Mouse (Mus musculus): ENCODE data around the gene Rnf222.

Gene Rnf222

GRCm38 (mm10) chr11:68890625-68891024, 2.3 kb downstream of the Rnf222 start:
- no peak for DNase-seq (ENCODE audit: low spot score)

DNA sequence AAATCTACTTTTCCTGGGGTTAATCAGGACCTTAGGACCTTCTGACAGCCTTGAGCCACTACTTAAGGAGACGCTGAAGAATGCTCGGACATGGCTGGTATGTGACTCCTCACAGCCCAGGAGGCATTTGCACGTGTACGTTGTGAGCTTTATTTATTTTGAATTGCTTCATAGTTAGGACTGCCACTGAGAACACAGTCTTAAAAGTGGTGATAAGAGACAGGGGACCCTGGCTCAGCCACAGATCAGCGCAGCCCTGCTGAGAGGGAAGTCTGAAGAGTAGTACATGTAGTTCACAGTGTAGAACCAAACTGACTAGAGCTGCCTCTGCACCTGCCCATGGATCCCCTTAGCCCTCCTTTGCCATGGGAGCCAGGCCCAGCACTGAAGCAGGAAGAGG, 3.5 kb downstream of the Rnf222 start:
- DNase-seq (ENCODE audit: low spot score): no peak

DNA sequence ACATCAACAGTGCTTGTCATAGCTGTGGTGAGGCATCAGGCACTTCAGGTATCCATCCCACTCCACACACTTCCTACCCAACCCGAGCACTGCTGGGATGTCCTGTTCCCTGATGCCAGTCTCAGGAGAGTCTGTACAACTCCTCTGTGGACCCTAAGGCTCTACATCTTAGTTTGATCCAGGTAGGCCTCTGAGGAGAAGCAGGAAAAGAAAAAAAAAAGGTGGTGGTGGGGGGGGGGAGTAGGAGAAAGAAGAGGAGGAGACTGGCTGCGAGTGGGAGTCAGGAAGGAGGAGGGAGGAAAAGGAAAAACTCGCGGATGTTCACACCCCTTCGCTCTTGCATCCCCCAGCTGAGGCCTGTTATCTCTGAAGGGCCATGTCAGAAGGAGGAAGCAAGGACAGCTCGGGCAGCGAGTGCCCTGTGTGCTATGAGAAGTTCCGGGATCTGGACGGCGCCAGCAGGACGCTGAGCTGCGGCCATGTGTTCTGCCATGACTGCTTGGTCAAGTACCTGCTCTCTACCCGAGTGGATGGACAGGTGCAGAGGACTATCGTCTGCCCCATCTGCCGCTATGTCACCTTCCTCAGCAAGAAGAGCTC, 4.0 kb downstream of the Rnf222 start:
- DNase-seq (ENCODE audit: low spot score): no peak

DNA sequence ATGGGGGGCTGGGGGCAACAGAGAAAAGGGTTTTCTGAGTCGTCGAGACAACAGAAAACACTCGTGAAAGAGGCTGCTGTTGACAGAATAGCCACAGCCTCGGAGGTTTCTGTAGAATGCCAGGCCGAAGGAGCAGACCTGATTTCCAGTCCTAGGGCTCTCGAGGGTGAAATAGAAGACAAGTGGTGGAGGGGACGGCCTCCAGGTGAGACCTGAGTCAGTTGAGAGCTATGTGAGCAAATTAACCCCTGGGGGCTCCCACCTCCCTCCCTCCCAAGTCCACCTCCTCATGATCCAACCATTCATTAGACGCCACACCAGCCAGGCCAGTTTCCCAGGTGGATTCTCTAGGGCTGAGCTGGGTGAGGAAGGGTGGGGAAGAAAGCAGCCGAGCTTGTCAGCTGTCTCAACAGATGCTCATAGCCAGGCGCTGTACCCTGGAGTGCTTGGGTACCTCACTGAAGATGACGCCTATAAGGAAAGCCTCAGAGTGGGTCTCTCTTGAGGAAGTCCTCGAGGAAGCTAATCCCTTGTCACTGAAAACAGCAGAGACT, 5.6 kb downstream of the Rnf222 start:
- DNase-seq (ENCODE audit: low spot score): no peak

GRCm38 (mm10) chr11:68896247-68896646, 7.9 kb downstream of the Rnf222 start:
- DNase-seq (ENCODE audit: low spot score): no peak

DNA sequence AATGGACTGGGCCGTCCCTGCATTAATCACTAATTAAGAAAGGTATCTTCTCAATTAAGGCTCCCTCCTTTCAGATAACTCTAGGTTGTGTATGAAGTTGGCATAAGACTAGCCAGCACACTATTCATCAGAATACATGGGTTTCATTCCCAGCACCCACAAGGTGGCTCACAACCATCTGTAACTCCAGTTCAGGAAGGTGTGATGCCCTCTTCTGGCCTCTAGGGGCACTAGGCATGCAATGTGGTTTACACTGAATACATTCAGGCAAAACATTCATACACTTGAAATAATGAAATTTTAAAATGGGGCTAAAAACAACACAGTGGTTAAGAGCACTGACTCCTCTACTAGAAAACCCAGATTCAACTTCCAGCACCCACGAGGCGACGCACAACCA, 8.8 kb downstream of the Rnf222 start:
- DNase-seq (ENCODE audit: low spot score): no peak

GRCm38 (mm10) chr11:68897838-68898237, 9.5 kb downstream of the Rnf222 start:
- DNase-seq (ENCODE audit: low spot score): no peak

DNA sequence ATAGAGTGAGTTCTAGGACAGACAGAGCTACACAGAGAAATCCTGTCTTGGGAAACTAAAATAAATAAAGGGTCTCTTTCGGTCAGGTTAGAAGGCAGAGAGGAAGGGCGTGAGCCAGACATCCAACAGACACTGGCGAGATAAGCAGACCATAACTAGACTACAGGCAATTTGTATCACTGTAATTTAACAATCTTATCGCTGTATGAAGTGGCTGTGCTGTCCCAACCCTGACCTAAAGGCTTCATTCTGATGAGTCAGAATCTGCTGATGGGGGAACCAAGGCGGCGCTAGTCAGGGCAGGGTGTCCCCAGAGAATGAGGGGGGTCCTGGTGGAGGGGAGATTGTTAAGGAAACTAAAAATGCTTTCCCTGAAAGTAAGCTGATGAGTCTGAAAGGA, 10.4 kb downstream of the Rnf222 start:
- DNase-seq (ENCODE audit: low spot score): no peak

DNA sequence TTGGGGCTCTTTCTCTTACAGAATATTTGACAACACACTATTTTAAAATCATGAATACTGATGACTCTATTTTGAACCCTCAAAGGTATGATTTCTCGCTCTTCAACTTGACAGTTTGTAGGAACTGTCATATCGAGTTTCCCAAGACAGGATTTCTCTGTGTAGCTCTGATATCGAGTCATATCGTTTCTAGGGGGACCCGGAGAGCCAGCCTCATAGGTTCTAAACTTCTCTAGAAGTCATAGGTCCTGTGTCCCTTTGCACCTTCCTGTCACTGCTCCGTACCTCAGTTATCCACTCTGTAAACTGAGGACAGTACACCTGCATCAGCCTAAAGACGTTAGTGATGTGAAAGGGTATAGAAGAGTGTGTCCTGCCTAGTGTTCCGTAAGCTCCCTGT, 11.5 kb downstream of the Rnf222 start:
- no peak for DNase-seq (ENCODE audit: low spot score)

DNA sequence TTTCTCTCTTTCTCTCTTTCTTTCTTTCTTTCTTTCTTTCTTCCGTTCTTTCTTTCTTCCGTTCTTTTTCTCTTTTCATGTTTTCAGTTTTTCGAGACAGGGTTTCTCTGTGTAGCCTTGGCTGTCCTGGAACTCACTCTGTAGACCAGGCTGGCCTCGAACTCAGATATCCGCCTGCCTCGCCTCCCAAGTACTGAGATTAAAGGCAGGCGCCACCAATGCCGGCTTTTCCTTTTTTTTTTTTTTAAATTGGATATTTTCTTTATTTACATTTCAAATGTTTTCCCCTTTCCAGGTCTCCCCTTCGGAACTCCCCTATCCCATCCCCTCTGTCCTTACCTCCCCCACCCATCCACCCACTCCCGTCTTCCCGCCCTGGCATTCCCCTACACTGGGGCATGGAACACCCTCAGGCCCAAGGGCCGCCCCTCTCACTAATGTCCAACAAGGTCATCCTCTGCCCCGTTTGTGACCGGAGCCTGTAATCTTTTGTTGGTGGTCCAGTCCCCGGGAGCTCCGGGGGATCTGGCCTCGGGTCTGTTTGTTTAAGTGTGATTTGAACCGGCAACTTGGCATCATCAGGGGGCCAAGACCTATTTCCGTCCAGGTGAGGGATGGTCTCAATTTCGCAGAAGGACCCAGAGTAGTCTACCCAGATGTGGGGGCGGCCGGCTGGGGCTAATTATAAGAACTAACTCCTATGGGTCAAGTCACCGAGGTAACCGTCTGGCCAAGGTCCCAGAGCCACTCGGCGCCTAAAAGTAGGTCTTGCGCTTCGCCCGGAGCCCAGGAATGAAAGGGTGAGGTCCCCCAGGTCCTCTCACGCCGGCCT, 12.4 kb downstream of the Rnf222 start:
- no peak for DNase-seq (ENCODE audit: low spot score)

GRCm38 (mm10) chr11:68901351-68902046, 13.1 kb downstream of the Rnf222 start, which contains the start of gene Rpl26:
Gene Rpl26 (plus strand): TSS chr11:68901583.
- peak; percentile 99 for DNase-seq (ENCODE audit: low spot score)

- DNase-seq (ENCODE audit: low spot score): no peak
Measured at GRCm38 (mm10) chr11:68902047-68902364, 13.7 kb downstream of the Rnf222 start.

- no peak for DNase-seq (ENCODE audit: low spot score)
Measured at GRCm38 (mm10) chr11:68902367-68902766, 14.0 kb downstream of the Rnf222 start.

DNA sequence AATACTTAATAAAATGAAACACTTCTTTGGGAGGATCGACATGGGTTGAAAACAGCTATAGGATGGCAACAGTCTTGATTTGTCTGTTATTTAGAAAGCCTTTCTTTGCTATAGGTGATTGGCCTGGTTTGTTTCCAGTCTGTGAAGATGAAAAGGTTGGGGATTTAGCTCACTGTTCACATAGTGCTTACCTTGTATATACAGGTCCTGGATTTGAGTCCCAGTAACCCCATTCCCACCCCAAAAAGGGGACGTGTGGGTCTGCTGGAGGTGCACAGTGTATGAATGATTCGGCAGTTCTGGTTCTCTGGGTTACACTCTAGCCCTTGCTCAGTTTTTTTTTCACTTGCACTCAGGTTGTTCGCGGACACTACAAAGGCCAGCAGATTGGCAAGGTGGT, 14.5 kb downstream of the Rnf222 start:
- no peak for DNase-seq (ENCODE audit: low spot score)

- no peak for DNase-seq (ENCODE audit: low spot score)
Measured at GRCm38 (mm10) chr11:68903775-68904174, 15.4 kb downstream of the Rnf222 start.

DNA sequence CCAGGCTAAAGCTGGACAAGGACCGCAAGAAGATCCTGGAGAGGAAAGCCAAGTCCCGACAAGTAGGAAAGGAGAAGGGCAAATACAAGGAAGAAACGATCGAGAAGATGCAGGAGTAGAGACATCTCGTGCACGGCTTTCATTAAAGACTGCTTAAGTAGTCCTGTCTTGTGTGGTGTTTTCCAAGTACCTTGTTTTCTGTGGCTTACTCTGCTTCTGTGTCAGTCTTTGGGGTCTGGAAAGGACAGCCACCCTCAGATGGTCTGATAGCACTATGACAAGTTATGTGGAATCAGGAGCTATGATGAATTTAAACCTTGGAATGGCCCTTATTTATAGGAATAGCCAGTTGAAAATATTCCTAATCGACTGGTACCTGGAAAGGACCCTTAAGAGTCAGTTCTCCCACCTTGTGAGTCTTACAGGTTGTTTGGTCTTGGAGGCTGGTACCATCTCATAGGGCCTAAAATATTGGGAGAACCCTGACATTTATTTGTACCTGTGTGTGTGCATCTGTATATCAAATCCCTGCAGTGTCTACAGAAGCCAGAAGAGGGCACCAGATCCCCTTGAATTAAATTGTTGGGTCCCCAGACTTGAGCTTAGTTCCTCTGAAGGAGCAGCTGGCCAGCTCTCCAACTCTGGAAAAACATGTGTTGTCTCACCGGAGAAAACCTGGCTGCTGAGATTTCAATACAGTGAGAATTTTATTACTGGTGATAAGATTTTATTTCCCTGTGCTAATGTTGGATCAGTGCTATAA, 16.2 kb downstream of the Rnf222 start:
- DNase-seq (ENCODE audit: low spot score): peak; percentile 78

- DNase-seq (ENCODE audit: low spot score): no peak
Measured at GRCm38 (mm10) chr11:68905138-68905531, 16.8 kb downstream of the Rnf222 start.

- DNase-seq (ENCODE audit: low spot score): no peak
Measured at GRCm38 (mm10) chr11:68905665-68906460, 17.5 kb downstream of the Rnf222 start.

DNA sequence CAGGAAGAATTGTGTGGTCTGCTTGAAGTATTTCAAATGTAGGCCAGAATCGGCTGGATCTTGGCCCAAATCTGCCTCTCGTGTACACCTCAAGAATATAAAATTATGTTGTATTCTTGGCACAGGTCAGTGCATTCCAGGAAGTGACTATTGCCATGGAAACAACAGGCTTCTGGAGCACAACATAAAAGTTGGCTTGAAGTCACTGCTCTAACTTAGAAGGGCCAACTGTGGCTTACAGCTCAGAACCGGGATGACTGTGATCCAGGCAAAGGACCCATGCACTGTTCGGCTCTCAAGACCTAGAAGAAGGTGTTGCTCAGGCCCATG, 18.1 kb downstream of the Rnf222 start:
- no peak for DNase-seq (ENCODE audit: low spot score)

DNA sequence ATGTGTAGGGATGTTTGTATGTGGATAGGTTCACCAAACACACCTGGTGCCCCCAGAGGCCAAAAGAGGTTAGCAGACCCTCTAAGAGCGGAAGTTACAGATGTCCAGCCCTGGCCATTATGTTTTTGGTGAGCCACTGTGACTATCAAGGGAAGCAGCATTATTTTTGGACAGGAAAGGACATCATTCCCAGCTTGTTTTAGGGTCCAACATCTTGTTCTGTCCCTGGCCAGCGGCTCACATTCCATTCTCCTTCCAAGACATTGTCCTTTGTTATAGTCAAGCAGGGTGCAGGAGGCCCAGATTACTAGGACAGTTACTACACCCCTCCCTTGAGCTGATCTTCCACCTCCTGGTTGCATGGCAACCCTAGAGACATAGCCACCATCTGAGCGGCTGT, 18.9 kb downstream of the Rnf222 start:
- DNase-seq (ENCODE audit: low spot score): no peak

- no peak for DNase-seq (ENCODE audit: low spot score)
Measured at GRCm38 (mm10) chr11:68908846-68909503, 20.6 kb downstream of the Rnf222 start.

Data from layer of hippocampus, adult 9-10 months (tissue).